Comparison of ENCODE assay signal across 13 mouse cellular contexts in the genomic region with DNA sequence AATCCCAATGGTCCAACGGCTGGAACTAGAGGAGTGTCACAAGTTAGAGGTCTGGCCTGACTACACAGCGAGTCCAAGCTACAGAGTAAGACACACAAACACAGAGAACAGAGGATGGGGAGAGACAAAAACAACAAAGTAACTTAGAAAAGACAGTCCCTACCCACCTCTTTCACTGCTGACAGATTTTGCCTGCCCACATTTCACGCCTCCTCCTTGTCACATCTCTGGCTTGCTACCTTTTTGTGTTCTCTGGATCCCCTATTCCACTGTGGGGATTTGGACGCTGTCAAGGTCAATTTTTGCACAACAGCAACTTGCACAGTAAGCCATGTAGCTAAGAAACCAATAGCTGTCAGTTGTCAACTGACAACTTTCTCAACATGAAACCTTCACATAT.
"Had no signal": no experiment of that assay in that cellular context is flagged by ENCODE, and none has a peak within 500 bp of the region (broad histone marks: within the 10 kb centered on the region; RNA-seq: fewer than 3 reads in every experiment).

No protein-coding gene starts in this region.

- H3K9me3 ChIP-seq: limb, embryonic 10.5 days; liver, embryonic 15.5 days; megakaryocyte, embryonic 14.5 days; midbrain, embryonic 12.5 days had no signal

- H3K4me2 ChIP-seq: liver, embryonic 11.5 days; liver, embryonic 15.5 days; lung, embryonic 14.5 days; midbrain, embryonic 12.5 days had no signal

- ATAC-seq: midbrain, embryonic 16.5 days had no signal

- H3K27ac ChIP-seq: left cerebral cortex, adult 2 months; limb, embryonic 10.5 days; liver, embryonic 15.5 days; macrophage; midbrain, embryonic 12.5 days; stomach, postnatal 0 days had no signal

- H3K27me3 ChIP-seq: liver, embryonic 15.5 days; megakaryocyte, embryonic 14.5 days; midbrain, embryonic 12.5 days had no signal

- H3K4me3 ChIP-seq: left cerebral cortex, adult 2 months; limb, embryonic 10.5 days; liver, embryonic 15.5 days; megakaryocyte, embryonic 14.5 days; midbrain, embryonic 12.5 days had no signal

- H3K4me1 ChIP-seq: limb, embryonic 10.5 days; liver, embryonic 15.5 days; megakaryocyte, embryonic 14.5 days; midbrain, embryonic 12.5 days had no signal

- H3K36me3 ChIP-seq: limb, embryonic 10.5 days; liver, embryonic 15.5 days; midbrain, embryonic 12.5 days had no signal

- DNase-seq: kidney, postnatal 25 days; lung, embryonic 14.5 days; lung, postnatal 14 days; thymus, postnatal 4 days had no signal

- H3K9ac ChIP-seq: liver, embryonic 15.5 days; lung, embryonic 14.5 days; midbrain, embryonic 12.5 days had no signal
